Mouse (Mus musculus): ENCODE results near the gene Cebpb.

DNA sequence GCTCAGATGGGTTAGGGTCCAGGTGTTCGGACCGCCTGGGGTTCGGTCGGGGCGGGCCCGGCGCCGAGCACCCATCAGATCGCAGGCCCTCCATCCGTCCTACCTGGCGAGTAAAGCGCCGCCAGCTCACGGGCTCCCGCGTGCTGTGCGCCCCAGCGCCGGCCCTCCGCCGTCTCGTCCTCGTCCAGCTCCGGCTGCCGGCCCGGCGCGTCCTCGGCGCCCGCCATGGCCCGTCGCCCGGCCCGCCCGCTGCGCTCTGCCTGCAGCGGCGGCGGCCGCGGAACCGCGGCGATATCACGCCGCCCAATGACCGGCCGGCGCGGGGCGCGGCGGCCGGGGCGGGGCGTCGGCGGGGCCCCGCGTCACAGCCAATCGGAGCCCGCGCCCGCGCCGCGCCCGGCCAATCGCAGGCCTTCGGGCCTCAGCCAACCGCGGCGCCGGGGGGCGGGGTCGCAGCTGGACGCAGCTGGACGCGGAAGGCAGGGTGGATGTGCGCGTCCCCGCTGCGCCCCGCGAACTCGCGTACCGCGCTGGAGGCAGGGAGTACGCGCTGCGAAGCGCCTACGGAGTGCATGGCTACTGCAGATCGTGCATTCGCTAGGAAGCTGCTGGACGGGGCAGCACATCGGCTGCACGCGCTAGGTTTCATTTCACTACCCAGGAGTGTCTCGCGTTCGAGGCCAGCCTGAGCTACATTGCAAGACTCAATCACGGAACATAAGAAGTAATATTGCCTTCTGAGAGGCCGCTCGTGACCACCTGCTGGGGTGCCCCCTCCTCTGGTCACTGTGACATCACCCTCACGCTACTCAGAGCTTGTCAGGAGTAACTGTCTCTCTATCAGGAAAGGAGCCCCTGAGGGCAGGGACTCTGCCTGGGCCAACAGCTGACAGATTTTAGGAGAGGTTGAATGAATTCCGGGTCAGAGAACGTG, 27.2 kb upstream of the Cebpb start, which contains the start of gene Gm20431:
- TF ChIP-seq POLR2A (IDR thresholded peaks at IDR 0.05; ENCODE audit: borderline replicate concordance, insufficient read depth, low read length) (peak; percentile 83), CTCF (IDR thresholded peaks at IDR 0.05; ENCODE audit: borderline replicate concordance, insufficient read depth, low read depth, low read length) (no peak)
